Mouse (Mus musculus): ENCODE data around the gene Dnah7b. TPM values are rescaled to one million over a fixed set of nuclear protein-coding genes. Genes with fewer than 3 reads are reported as not detected.
A peak's percentile ranks its signal among the peaks of the same experiment; 100 is the strongest.
"Not testable (repeated sequence)": the region's sequence is repeated elsewhere in the genome, so short reads cannot be mapped to it uniquely, and the experiment has no call there.

Dnah7b gene
- 3.0 and 3.2 TPM in 2 replicates for polyA plus RNA-seq (2015; fragmentation: Nextera tagmentation; extraction: Ambion mirVana)

GRCm38 (mm10) chr1:46066015-46066414 lies at the start of gene Dnah7b:
TSS of gene Dnah7b (plus strand) at chr1:46066315.
- no peaks in the 10 kb centered on the region for H3K27me3 ChIP-seq
- peak; percentile 9; the same call in 1 of the 2 replicates for ATAC-seq (ENCODE audit: low FRiP score)
- peak within 1 kb of the TSS; percentile 93 for H3K27ac ChIP-seq
- no peaks in the 10 kb centered on the region for H3K36me3 ChIP-seq
- 36% methylated on average over 1 of the region's 1 CpGs for WGBS
- peak within 1 kb of the TSS; percentile 66 for H3K4me2 ChIP-seq
- H3K4me3 ChIP-seq, result peak within 1 kb of the TSS; percentile 70
- peak within 1 kb of the TSS; percentile 89 for H3K9ac ChIP-seq
- peaks cover 3% of the 10 kb centered on the region; the same call in 1 of the 2 replicates for H3K4me1 ChIP-seq (replicated peaks)
- H3K9me3 ChIP-seq, result no peaks in the 10 kb centered on the region

GRCm38 (mm10) chr1:46018382-46018977 lies 47.6 kb upstream of the Dnah7b start:
- Histone ChIP-seq H3K9me3 (no peaks in the 10 kb centered on the region), H3K9ac (no peak overlapping the region), H3K4me1 (replicated peaks) (no peaks in the 10 kb centered on the region), H3K4me3 (no peak overlapping the region), H3K27me3 (no peaks in the 10 kb centered on the region), H3K36me3 (no peaks in the 10 kb centered on the region), H3K27ac (no peak overlapping the region), H3K4me2 (no peak overlapping the region)
- 56% methylated on average over 2 of the region's 2 CpGs for WGBS
- ATAC-seq (ENCODE audit: low FRiP score), result 0 out of 2 replicates have a peak, but pooled peaks have one; percentile 32

- Histone ChIP-seq H3K4me2 (no peak overlapping the region), H3K27ac (no peak overlapping the region), H3K9me3 (no peaks in the 10 kb centered on the region), H3K4me3 (no peak overlapping the region), H3K9ac (no peak overlapping the region), H3K36me3 (no peaks in the 10 kb centered on the region), H3K4me1 (replicated peaks) (no peaks in the 10 kb centered on the region), H3K27me3 (no peaks in the 10 kb centered on the region)
- peak; percentile 57; the same call in 1 of the 2 replicates for ATAC-seq (ENCODE audit: low FRiP score)
- 38% methylated on average over 2 of the region's 2 CpGs for WGBS
These were observed 43.9 kb upstream of the Dnah7b start for GRCm38 (mm10) chr1:46022262-46022661.

- no peaks in the 10 kb centered on the region for H3K9me3 ChIP-seq
- H3K4me1 ChIP-seq (replicated peaks), result no peaks in the 10 kb centered on the region
- H3K4me3 ChIP-seq, result no peak overlapping the region
- no peak overlapping the region for H3K9ac ChIP-seq
- WGBS, result 89% methylated on average over 1 of the region's 1 CpGs
- H3K4me2 ChIP-seq, result no peak overlapping the region
- H3K27me3 ChIP-seq, result no peaks in the 10 kb centered on the region
- ATAC-seq (ENCODE audit: low FRiP score), result no peak
- no peaks in the 10 kb centered on the region for H3K36me3 ChIP-seq
- H3K27ac ChIP-seq, result no peak overlapping the region
These were observed 34.0 kb upstream of the Dnah7b start for GRCm38 (mm10) chr1:46031993-46032555.

GRCm38 (mm10) chr1:46048188-46048587 lies 17.9 kb upstream of the Dnah7b start:
- no peak for ATAC-seq (ENCODE audit: low FRiP score)
- Histone ChIP-seq H3K4me1 (replicated peaks) (no peaks in the 10 kb centered on the region), H3K27me3 (no peaks in the 10 kb centered on the region), H3K9me3 (no peaks in the 10 kb centered on the region), H3K36me3 (no peaks in the 10 kb centered on the region), H3K4me2 (no peak overlapping the region), H3K4me3 (no peak overlapping the region), H3K9ac (no peak overlapping the region), H3K27ac (no peak overlapping the region)

- ATAC-seq (ENCODE audit: low FRiP score), result peak; percentile 94
- Histone ChIP-seq H3K27me3 (no peaks in the 10 kb centered on the region), H3K4me1 (replicated peaks) (peaks cover 3% of the 10 kb centered on the region; the same call in 1 of the 2 replicates), H3K4me3 (peak overlapping the region; percentile 70), H3K9ac (peak overlapping the region; percentile 89), H3K36me3 (no peaks in the 10 kb centered on the region), H3K4me2 (peak overlapping the region; percentile 66), H3K27ac (peak overlapping the region; percentile 93), H3K9me3 (no peaks in the 10 kb centered on the region)
- WGBS, result under 1% methylated on average over 28 of the region's 28 CpGs
These were observed 553 bp downstream of the Dnah7b start for GRCm38 (mm10) chr1:46066484-46067251.

DNA sequence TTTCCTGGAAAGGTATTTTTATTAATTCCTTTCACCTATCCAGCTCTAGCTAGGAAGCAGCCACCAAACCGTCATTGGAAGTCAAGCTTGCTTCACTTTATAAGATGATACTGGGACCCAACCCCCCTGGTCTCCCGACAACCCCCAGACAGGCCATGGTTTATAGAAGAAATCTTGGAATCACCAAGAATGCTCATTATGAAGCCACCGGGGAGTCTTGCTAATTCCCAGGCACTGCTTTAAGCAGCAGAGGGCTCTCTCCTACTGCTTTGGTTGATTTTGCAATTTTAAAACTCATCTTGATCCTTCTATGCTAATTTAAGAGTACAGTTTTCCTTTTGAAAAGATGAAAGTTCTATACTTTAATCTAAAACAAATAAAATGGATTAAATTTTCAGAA lies 2.7 kb downstream of the Dnah7b start:
- ATAC-seq (ENCODE audit: low FRiP score); H3K4me1 ChIP-seq (replicated peaks); H3K4me2 ChIP-seq; H3K27me3 ChIP-seq; H3K9ac ChIP-seq; H3K36me3 ChIP-seq; H3K9me3 ChIP-seq; H3K4me3 ChIP-seq; H3K27ac ChIP-seq: not testable (repeated sequence)
- WGBS, result 83% methylated on average over 3 of the region's 3 CpGs

DNA sequence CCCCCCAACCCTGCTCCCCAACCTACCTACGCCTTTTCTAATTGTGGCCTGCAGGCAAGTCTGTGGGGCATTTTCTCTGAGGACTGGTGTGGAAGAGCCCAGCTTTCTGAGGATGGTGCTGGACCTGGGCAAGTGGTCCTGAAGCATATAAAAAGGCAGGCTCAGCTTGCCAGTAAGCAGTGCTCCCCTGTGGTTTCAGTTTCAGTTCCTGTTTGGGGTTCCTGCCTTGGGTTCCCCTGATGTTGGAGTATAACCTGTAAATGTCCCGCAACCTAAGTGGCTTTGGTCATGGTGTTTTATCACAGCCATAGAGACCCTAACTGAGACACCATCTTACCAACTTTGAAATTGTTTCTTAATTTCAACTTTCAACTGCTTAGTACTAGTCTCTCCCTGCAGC lies 11.8 kb downstream of the Dnah7b start:
- WGBS, result 92% methylated on average over 2 of the region's 2 CpGs
- Histone ChIP-seq H3K9ac (no peak overlapping the region), H3K27ac (no peak overlapping the region), H3K36me3 (no peaks in the 10 kb centered on the region), H3K4me1 (replicated peaks) (no peaks in the 10 kb centered on the region), H3K4me2 (no peak overlapping the region), H3K9me3 (no peaks in the 10 kb centered on the region), H3K4me3 (no peak overlapping the region), H3K27me3 (no peaks in the 10 kb centered on the region)
- no peak for ATAC-seq (ENCODE audit: low FRiP score)

DNA sequence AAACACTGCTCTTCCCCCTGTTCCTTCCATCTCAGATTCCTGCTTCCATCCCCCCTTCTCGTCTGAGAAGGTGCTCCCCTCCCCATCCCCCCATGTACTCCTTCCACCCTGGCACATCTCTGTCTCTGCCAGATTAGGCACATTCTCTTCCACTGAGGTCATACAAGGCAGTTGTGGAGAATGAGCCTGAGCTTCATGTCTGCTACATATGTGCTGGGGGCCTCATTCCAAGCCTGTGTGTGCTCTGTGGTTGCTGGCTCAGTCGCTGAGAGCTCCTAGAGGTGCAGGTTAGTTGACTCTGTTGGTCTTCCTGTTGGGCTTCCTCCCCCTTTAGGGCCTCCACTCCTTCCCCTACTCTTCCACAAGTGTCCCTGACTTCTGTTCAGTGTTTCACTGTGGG lies 34.4 kb downstream of the Dnah7b start:
- Histone ChIP-seq H3K27ac (no peak overlapping the region), H3K9ac (no peak overlapping the region), H3K36me3 (no peaks in the 10 kb centered on the region), H3K4me1 (replicated peaks) (no peaks in the 10 kb centered on the region), H3K4me2 (no peak overlapping the region), H3K4me3 (no peak overlapping the region), H3K27me3 (no peaks in the 10 kb centered on the region), H3K9me3 (no peaks in the 10 kb centered on the region)
- 80% methylated on average over 2 of the region's 2 CpGs for WGBS
- ATAC-seq (ENCODE audit: low FRiP score), result no peak

DNA sequence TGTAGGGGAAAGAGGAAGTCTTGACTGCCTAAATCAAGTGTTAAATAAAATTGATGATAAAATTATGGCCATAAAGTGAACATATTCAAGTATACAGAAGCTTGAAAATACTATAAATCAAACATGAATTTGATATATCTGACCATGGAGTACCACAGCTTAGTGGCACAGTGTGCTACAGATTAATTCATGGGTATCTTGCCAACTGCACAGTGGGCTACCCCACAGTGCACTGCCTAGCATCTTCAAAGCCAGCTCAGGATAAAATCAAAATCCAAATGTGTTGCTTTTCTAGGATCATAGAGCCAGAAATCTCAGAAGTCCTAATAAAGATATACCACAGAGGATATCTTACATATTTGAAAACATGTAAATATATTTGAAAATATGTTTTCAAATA lies 46.5 kb downstream of the Dnah7b start:
- not testable (repeated sequence) for H3K4me3 ChIP-seq; H3K27ac ChIP-seq; H3K9me3 ChIP-seq; ATAC-seq (ENCODE audit: low FRiP score); H3K36me3 ChIP-seq; H3K4me2 ChIP-seq; H3K4me1 ChIP-seq (replicated peaks); H3K9ac ChIP-seq; H3K27me3 ChIP-seq

GRCm38 (mm10) chr1:46117179-46117578 lies 51.1 kb downstream of the Dnah7b start:
- 84% methylated on average over 2 of the region's 2 CpGs for WGBS
- H3K4me2 ChIP-seq; ATAC-seq (ENCODE audit: low FRiP score); H3K4me1 ChIP-seq (replicated peaks); H3K27ac ChIP-seq; H3K4me3 ChIP-seq; H3K27me3 ChIP-seq; H3K9me3 ChIP-seq; H3K9ac ChIP-seq; H3K36me3 ChIP-seq: not testable (repeated sequence)

DNA sequence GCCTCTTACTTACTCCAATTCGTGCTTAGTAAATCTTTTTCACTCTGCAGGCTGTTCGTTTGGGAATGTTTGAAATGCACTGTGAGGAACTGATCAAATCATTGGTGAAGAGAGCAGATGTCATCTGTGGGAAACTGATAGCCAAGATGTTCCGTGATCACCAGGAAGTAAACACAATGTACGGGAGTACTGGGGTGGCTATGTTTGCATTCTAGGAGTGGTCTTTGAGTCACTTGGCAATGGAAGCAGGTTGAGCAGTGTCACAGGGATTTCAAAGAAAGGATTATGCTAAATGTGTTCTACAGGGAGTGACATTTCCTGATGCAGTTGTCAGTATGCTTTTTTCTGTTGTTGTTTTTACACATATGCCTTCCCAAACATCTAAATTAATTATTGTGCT lies 61.9 kb downstream of the Dnah7b start:
- H3K4me2 ChIP-seq, result no peak overlapping the region
- H3K27me3 ChIP-seq, result no peaks in the 10 kb centered on the region
- no peaks in the 10 kb centered on the region for H3K36me3 ChIP-seq
- no peak overlapping the region for H3K27ac ChIP-seq
- ATAC-seq (ENCODE audit: low FRiP score), result no peak
- no peaks in the 10 kb centered on the region for H3K9me3 ChIP-seq
- no peaks in the 10 kb centered on the region for H3K4me1 ChIP-seq (replicated peaks)
- 86% methylated on average over 4 of the region's 4 CpGs for WGBS
- no peak overlapping the region for H3K9ac ChIP-seq
- no peak overlapping the region for H3K4me3 ChIP-seq

GRCm38 (mm10) chr1:46196835-46197234 lies 130.7 kb downstream of the Dnah7b start:
- H3K4me3 ChIP-seq; H3K36me3 ChIP-seq; H3K4me1 ChIP-seq (replicated peaks); H3K4me2 ChIP-seq; H3K27me3 ChIP-seq; H3K27ac ChIP-seq; H3K9ac ChIP-seq; H3K9me3 ChIP-seq; ATAC-seq (ENCODE audit: low FRiP score): not testable (repeated sequence)
- WGBS, result 9% methylated on average over 2 of the region's 2 CpGs

Data from hindbrain, embryonic 13.5 days (tissue).